Mouse (Mus musculus) liver, embryonic 11.5 days (tissue): Measurements from ENCODE around the gene Clip1. TPM values are rescaled to one million over a fixed set of nuclear protein-coding genes. Genes with fewer than 3 reads are reported as not detected.

Source experiments
- ATAC-seq: fragments of 200-750 bp; cut with Nextera tagmentation; replicated peaks from 2 replicates; pipeline ENCODE4 v1.8.0; 2017; ENCODE audit warnings: moderate number of reproducible peaks, mild to moderate bottlenecking, moderate TSS enrichment, moderate library complexity; ENCODE audit not compliant: low FRiP score
- DNase-seq: peaks from one replicate; pipeline ENCODE4 v3.0.0-alpha.2; 2017; ENCODE audit warnings: low spot score
- H3K27ac ChIP-seq: fragments of 300-500 bp; sonication (generic); 2 replicates; pipeline ENCODE4 v1.5.1; 2014; ENCODE audit warnings: mild to moderate bottlenecking, low read depth, low read length, control low read depth
- H3K27me3 ChIP-seq: fragments of 300-500 bp; sonication (generic); replicated peaks from 2 replicates; pipeline ENCODE4 v1.6.1; 2014; ENCODE audit warnings: low read length, mixed read lengths; ENCODE audit not compliant: control insufficient read depth, insufficient read depth
- H3K36me3 ChIP-seq: fragments of 300-500 bp; sonication (generic); 2 replicates; pipeline ENCODE4 v1.6.1; 2014; ENCODE audit warnings: mild to moderate bottlenecking, low read length, moderate library complexity, mixed read lengths; ENCODE audit not compliant: control insufficient read depth, insufficient read depth
- H3K4me1 ChIP-seq: fragments of 300-500 bp; sonication (generic); replicated peaks from 2 replicates; pipeline ENCODE4 v1.6.1; 2014; ENCODE audit warnings: low read length, mixed read lengths; ENCODE audit not compliant: control insufficient read depth, insufficient read depth
- H3K4me2 ChIP-seq: fragments of 300-500 bp; sonication (generic); 2 replicates; pipeline ENCODE4 v1.6.1; 2014; ENCODE audit warnings: mild to moderate bottlenecking, control low read depth, moderate library complexity
- H3K4me3 ChIP-seq: fragments of 300-500 bp; sonication (generic); 2 replicates; pipeline ENCODE4 v1.5.1; 2014; ENCODE audit warnings: low read depth, low read length, control low read depth
- H3K9ac ChIP-seq: fragments of 300-500 bp; sonication (generic); 2 replicates; pipeline ENCODE4 v1.6.1; 2014; ENCODE audit warnings: low read depth, low read length, control low read depth
- H3K9me3 ChIP-seq: fragments of 300-500 bp; sonication (generic); 2 replicates; pipeline ENCODE4 v1.6.1; 2016; ENCODE audit warnings: low read length, inconsistent platforms, mixed read lengths; ENCODE audit not compliant: control insufficient read depth
- WGBS: fragments of 180-500 bp; shearing (Covaris S2); extraction: QIAGEN DNeasy Blood & Tissue Kit; methylation state at CpG from one replicate; pipeline ENCODE4 v1.1.7; 2014; 5-methylcytosine and 5-hydroxymethylcytosine counted together
- polyA plus RNA-seq: library from polyadenylated mRNA; unstranded; fragments of >200 nt; fragmentation: Nextera tagmentation; extraction: Ambion mirVana; gene quantifications from 2 replicates; pipeline ENCODE4 v1.2.1, GENCODE M21; 2014

Clip1 gene
- polyA plus RNA-seq, 1 experiment from 2014 or later = 27.6 TPM

GRCm38 (mm10) chr5:123607211-123607669 is 77.2 kb downstream of the Clip1 start:
- Histone ChIP-seq H3K36me3 (peaks cover 18% of the 10 kb centered on the region; the same call in 1 of the 2 replicates), H3K4me2 (no peak overlapping the region), H3K4me1 (no peaks in the 10 kb centered on the region), H3K27ac (no peak overlapping the region), H3K9me3 (no peaks in the 10 kb centered on the region), H3K9ac (no peak overlapping the region), H3K4me3 (no peak overlapping the region), H3K27me3 (no peaks in the 10 kb centered on the region)
- 78% methylated on average over 3 of the region's 3 CpGs for WGBS
- ATAC-seq (no peak), DNase-seq (no peak)

GRCm38 (mm10) chr5:123603496-123603895 is 80.9 kb downstream of the Clip1 start:
- Histone ChIP-seq H3K9me3 (no peaks in the 10 kb centered on the region), H3K4me2 (no peak overlapping the region), H3K27ac (no peak overlapping the region), H3K27me3 (no peaks in the 10 kb centered on the region), H3K4me3 (no peak overlapping the region), H3K4me1 (no peaks in the 10 kb centered on the region; the same call in 1 of the 2 replicates), H3K9ac (no peak overlapping the region), H3K36me3 (peaks cover 16% of the 10 kb centered on the region; the same call in 1 of the 2 replicates)
- no peak for ATAC-seq
- DNase-seq = no peak
- WGBS = 50% methylated on average over 11 of the region's 11 CpGs

GRCm38 (mm10) chr5:123602174-123602573 is 82.2 kb downstream of the Clip1 start:
- peaks cover 6% of the 10 kb centered on the region; the same call in 1 of the 2 replicates for H3K36me3 ChIP-seq
- 71% methylated on average over 6 of the region's 6 CpGs for WGBS

GRCm38 (mm10) chr5:123599319-123599718 is 85.1 kb downstream of the Clip1 start:
- H3K36me3 ChIP-seq = 0 out of 2 replicates have a peak, but pooled peaks cover 2% of the 10 kb centered on the region
- H3K9me3 ChIP-seq = no peaks in the 10 kb centered on the region
- no peak overlapping the region for H3K4me3 ChIP-seq
- no peak for ATAC-seq
- DNase-seq = no peak
- H3K27ac ChIP-seq = no peak overlapping the region
- H3K9ac ChIP-seq = no peak overlapping the region
- WGBS = 45% methylated on average over 6 of the region's 6 CpGs
- H3K4me1 ChIP-seq = no peaks in the 10 kb centered on the region; the same call in 1 of the 2 replicates
- no peaks in the 10 kb centered on the region for H3K27me3 ChIP-seq
- H3K4me2 ChIP-seq = no peak overlapping the region

More at GRCm38 (mm10) chr5:123602174-123602573, 82.2 kb downstream of the Clip1 start:
- Histone ChIP-seq H3K27ac (no peak overlapping the region), H3K9ac (no peak overlapping the region), H3K4me3 (no peak overlapping the region), H3K4me1 (no peaks in the 10 kb centered on the region; the same call in 1 of the 2 replicates), H3K27me3 (no peaks in the 10 kb centered on the region), H3K9me3 (no peaks in the 10 kb centered on the region), H3K4me2 (no peak overlapping the region)
- DNase-seq (no peak), ATAC-seq (no peak)

GRCm38 (mm10) chr5:123593622-123594280 is 90.7 kb downstream of the Clip1 start:
- 87% methylated on average over 10 of the region's 10 CpGs for WGBS
- H3K4me1 ChIP-seq = no peaks in the 10 kb centered on the region
- H3K4me2 ChIP-seq = no peak overlapping the region
- H3K4me3 ChIP-seq = no peak overlapping the region
- no peaks in the 10 kb centered on the region for H3K9me3 ChIP-seq
- no peak for ATAC-seq
- H3K27me3 ChIP-seq = no peaks in the 10 kb centered on the region
- H3K27ac ChIP-seq = no peak overlapping the region
- no peak for DNase-seq
- H3K9ac ChIP-seq = no peak overlapping the region
- H3K36me3 ChIP-seq = no peaks in the 10 kb centered on the region

GRCm38 (mm10) chr5:123580043-123580442 is 104.4 kb downstream of the Clip1 start:
- Histone ChIP-seq H3K36me3 (peaks cover 17% of the 10 kb centered on the region; the same call in 1 of the 2 replicates), H3K27ac (no peak overlapping the region), H3K9ac (no peak overlapping the region), H3K4me1 (no peaks in the 10 kb centered on the region), H3K4me3 (no peak overlapping the region), H3K27me3 (no peaks in the 10 kb centered on the region), H3K9me3 (no peaks in the 10 kb centered on the region), H3K4me2 (no peak overlapping the region)
- WGBS = 73% methylated on average over 6 of the region's 6 CpGs
- ATAC-seq (no peak), DNase-seq (no peak)

- Histone ChIP-seq H3K4me1 (peaks cover 4% of the 10 kb centered on the region), H3K9ac (no peak overlapping the region), H3K27me3 (no peaks in the 10 kb centered on the region), H3K9me3 (no peaks in the 10 kb centered on the region), H3K4me2 (no peak overlapping the region), H3K27ac (no peak overlapping the region), H3K4me3 (no peak overlapping the region), H3K36me3 (peaks cover 15% of the 10 kb centered on the region; the same call in 1 of the 2 replicates)
- no peak for ATAC-seq
- DNase-seq = no peak
- 71% methylated on average over 3 of the region's 3 CpGs for WGBS
Observed at GRCm38 (mm10) chr5:123576696-123577095, 107.7 kb downstream of the Clip1 start.

GRCm38 (mm10) chr5:123573362-123573761 is 111.1 kb downstream of the Clip1 start:
- H3K4me1 ChIP-seq = peaks cover 4% of the 10 kb centered on the region
- H3K9me3 ChIP-seq = no peaks in the 10 kb centered on the region
- no peak overlapping the region; the same call in 1 of the 2 replicates for H3K9ac ChIP-seq
- no peak overlapping the region for H3K27ac ChIP-seq
- H3K27me3 ChIP-seq = no peaks in the 10 kb centered on the region
- WGBS = 57% methylated on average over 8 of the region's 8 CpGs
- peak overlapping the region; percentile 62 for H3K4me2 ChIP-seq
- DNase-seq (no peak), ATAC-seq (0 out of 2 replicates have a peak, but pooled peaks have one; percentile 30)
- peaks cover 9% of the 10 kb centered on the region for H3K36me3 ChIP-seq
- H3K4me3 ChIP-seq = peak overlapping the region; percentile 95
